Mouse (Mus musculus): Measurements from ENCODE around the gene Plvap.
"Not testable (repeated sequence)": the region's sequence is repeated elsewhere in the genome, so short reads cannot be mapped to it uniquely, and the experiment has no call there.

Plvap gene

DNA sequence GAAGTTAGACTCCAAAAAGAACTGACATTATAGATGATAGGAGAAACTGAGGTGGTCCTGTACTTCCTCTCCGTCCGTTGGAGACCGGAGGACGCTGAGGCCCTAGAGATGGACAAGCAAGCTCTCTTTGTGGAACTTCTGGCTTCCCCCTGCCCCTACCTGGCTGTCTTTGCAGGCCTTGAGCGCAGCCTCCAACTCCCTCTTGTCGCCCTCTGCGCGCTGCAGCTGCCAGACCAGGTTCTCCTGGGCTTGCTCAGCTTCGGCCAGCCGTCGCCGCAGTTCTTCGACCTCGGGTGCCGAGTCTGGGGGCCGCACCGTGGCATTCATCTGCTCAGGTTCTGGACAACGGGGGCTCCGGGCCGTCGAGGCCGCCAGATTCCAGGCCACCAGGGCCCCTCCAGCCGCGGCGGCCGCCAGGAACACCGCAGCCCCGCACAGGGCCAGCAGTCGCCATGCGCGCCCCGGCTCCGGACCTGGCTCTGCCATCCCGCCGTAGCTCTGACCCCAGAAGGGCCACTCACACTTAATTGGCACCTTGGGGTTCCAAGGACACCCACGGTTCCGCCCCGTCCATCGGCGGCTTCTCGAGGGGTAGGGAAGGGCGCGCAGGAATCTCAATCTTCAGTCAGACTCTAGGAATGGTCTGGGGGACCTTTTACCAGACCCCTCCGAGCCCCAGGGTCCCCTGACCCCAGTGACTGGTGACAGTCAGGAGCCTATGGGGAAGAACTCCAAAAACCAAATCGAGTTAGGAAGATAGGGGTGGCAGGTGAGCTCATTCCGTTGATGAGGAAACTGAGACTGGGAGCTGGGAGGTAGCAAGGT lies 13.9 kb upstream of the Plvap start, which contains the start of gene Ccdc194:
Gene Ccdc194 (minus strand): TSS at position 486 of the 825 bp plus-strand sequence.
- DNase-seq = no peak

DNA sequence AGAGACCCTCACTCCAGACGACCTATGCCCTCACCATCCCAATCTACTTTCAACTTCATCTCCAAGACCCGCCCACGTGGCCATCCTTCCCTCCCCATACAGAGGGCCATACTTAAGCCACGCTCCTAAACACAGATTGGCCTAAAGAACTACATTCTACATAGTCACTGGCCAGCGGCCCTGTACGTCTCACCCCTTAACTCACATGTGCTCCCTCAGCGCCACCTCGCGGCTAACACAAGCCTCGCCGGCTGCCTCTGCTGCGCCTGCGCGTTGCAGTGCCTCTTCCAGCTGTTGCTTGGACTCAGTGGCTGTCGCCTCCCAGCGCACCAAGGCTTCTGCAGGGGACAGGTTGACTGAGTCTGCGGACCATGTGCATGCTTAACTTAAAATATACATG lies 10.1 kb upstream of the Plvap start:
- peak; percentile 90 for DNase-seq

DNA sequence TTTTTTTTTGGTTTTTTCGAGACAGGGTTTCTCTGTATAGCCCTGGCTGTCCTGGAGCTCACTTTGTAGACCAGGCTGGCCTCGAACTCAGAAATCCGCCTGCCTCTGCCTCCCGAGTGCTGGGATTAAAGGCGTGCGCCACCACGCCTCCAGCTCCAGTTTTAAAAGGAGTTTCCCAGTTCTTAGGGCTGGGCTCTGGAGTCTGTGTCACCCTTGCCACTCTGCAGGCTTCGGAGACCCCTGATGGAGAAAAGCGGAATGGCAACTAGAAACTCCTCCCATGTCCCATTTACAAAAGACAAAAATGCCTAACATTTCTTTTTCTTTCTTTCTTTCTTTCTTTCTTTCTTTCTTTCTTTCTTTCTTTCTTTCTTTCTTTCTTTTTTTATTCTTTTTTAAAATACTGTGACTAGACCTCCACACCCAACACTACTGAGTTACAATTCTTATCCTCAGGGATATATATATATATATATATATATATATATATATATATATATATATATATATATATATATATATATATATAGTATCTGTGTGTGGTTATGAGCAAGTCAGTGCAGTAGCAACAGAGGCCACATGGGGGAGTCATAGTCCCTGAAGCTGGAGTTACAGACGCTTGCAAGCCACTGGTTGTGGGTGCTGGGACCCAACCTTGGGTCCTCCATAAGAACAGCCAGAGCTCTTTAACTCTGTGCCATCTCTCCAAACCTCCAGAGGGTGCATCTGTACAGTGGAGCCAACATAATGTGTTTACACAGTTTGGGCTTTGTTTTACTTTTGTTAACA lies 7.7 kb upstream of the Plvap start:
- DNase-seq = not testable (repeated sequence)

DNA sequence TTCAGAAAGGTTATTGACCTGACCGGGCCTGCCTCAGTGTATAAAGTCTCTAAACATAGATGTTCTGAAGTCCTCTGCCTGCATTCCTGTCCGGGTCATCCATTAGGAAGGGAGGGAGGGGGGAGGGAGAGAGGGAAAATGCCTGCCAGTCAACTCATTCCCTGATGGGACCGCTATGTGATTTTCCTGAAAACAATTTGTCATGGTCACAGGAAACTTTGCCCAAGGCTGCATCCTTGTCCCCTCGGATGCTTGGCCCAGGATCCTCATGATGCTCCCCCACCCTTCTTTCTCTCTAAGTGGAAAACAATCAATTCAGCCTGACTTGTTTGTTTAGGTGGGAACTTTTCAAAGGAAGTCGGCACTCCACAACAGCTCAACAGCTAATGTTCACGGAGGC lies 5.2 kb upstream of the Plvap start:
- DNase-seq = no peak

DNA sequence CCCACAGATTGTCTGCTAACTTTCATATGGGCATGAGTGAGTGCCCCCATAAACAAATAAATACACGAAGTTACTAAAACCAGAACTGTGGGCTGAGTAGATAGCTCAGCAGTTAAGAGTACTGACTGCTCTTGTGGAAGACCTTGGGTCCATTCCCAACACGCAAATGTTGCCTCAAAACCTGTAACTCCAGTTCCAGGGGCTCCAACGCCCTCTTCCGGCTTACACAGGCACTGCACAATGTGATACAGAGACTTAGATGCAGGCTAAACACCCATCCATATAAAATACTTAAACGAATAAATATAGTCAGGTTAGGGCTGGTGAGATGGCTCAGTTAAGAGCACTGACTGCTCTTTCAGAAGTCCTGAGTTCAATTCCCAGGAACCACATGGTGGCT lies 3.5 kb upstream of the Plvap start:
- no peak for DNase-seq

DNA sequence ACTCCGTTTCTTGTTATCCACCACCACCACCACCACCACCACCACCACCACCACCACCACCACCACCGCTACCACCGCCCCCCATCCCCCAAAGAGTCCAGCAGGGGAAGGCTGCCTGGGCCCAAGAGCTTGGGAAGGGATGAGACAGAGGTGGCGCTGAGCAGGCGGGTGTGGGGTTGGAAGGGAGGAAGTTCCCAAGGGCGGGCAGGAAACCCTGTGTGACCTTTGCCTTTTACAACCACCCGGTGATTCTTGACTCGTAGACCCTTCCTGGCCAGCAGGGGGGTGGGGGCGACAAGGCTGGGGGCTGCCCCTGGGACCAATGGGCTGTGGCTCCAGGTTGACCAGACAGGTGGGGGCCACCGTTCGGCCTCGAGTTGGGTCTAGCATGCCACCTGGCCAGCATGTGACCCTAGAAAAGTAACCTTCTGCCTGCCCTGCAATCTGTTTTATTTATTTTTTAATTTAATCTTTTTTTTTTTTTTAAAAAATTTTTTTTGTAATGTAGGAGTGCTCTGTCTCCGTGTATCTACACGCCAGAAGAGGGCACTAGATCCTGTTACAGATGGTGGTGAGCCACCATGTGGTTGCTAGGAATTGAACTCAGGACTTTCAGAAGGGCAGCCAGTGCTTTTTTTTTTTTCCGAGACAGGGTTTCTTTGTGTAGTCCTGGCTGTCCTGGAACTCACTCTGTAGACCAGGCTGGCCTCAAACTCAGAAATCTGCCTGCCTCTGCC lies 1.6 kb upstream of the Plvap start:
- DNase-seq = no peak

DNA sequence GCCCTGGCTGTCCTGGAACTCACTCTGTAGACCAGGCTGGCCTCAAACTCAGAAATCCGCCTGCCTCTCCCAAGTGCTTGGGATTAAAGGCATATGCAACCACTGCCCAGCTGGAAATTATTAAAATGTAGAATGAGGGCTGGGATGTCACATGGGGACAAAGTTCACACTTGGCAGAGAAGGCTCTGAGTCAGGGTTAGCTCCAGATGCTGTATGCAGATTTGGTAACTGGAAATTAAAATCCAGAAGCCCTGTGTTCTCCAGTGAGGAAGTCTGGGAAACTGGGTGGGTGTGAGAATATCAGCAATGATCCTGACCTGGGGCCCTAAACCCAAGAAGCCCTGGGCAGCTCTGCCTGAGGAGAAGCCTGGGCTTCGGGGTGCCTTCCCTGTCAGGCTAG lies 2.2 kb downstream of the Plvap start:
- no peak for DNase-seq

DNA sequence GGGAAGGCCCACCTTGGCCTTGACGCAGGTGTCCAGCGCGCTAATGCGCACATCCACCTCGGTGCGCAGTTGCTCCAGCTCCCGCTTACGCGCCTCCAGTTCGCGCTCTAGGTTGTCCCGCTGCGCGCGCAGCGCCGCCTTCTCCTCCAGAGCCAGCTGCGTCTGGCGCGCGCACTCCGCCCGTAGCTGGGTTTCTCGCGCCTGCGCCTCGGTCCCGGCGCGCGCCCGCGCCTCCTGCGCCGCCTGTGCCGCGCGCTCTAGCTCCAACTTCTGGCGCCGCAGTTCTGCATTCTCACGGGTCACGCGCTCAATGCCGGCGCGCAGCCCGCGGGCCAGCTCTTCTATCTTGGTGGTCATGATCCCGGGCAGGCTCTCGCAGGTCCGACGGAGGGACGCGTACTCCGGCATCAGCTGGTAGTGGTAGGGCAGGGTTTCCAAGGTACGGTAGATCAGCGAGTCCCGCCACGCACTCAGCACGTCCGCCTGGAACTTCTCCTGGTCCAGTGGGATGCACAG lies 3.9 kb downstream of the Plvap start:
- DNase-seq = peak; percentile 92

DNA sequence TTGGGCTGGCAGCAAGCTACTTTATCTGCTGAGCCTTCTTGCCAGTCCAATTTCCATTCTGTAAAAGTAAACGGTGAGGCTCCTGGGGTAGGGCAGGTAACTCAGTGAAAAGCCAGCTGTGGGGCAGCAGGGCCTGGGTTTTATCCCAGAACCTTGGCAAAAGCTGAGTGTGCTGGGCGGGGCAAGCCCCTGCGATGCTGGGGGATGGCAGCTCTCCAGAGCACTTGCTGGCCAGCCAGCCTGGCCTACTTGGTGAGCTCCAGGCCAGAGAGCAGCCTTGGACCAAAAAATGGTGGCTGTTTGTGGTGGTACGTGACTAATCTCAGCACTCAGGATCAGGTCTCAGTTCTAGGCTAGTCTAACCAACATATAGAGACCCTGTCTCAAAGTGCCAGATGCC lies 5.6 kb downstream of the Plvap start:
- no peak for DNase-seq

DNA sequence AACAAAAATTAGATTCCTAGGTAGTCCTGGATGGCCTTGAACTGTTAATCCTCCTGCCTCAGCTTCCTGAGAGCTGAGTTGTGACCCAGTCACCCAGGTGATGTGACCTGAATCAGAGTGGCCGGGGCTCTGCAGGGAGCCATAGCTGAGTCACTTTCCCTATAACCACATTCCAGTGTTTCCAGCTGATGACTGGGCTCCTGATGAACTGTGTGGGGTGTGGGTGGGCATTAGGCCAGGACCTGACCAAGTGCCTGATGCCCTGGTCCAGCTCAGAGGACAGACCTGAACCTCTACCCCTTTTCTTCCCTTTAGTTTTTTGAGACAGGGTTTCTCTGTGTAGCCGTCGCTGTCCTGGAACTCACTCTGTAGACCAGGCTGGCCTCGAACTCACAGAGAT lies 6.2 kb downstream of the Plvap start:
- no peak for DNase-seq

DNA sequence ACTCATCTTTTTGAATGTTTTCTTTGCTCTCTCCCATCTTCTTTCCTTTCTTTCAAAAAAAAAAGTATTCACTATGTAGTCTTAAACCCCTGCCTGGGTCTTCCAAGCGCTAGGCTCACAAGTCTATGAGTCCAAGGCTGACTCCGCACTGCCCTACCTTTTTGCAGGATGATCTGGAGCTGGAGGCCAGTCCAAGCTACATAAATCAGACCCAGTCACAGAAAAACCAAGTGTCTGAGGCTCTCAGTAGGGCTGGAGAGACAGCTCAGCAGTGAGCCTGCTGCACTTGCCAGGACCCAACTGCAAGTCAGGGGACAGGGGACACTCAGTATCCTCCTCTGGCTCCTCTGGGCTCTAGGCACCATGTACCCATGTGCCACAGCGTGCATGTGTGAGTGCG lies 7.2 kb downstream of the Plvap start:
- no peak for DNase-seq

DNA sequence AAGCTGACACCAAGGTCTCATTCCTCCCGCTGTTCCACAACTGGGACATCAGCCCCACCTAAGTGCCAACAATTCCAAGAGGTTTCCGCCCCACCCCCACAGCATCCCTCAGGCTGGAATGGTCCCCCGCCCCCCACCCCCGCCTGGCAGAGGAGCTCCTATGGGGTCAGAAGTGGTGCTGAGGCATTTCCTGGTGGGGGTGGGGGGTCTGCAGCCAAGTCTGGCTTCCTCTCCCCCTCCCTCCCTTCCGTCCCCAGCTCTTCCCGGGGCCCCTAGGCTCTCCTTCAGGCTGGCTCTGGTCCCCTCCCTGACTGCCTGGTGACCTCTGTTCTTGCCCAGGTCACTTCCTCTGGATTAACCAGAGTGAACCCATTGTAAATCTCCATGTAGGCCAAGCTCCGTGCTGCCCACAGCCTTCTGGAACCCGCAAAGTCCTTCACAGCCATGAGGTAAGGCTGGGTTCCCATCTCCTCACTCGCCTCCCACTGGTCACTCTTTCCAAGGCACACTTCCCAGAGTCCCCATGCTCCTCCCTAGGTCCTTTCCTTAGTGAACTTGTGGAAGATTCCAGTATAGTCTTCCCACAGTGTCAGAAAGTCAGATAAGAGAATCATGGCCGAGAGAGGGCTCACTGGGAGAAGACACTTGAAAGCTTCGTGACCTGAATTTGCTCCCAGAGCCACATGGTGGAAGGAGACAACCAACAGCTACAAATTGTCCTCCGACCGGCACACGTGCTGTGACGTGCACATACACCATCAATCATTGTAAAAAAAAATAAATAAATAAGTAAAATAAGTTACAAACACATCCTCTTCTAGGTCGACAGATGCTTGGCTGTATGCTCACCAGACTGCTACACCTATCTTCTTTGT lies 12.5 kb downstream of the Plvap start:
- DNase-seq = no peak

DNA sequence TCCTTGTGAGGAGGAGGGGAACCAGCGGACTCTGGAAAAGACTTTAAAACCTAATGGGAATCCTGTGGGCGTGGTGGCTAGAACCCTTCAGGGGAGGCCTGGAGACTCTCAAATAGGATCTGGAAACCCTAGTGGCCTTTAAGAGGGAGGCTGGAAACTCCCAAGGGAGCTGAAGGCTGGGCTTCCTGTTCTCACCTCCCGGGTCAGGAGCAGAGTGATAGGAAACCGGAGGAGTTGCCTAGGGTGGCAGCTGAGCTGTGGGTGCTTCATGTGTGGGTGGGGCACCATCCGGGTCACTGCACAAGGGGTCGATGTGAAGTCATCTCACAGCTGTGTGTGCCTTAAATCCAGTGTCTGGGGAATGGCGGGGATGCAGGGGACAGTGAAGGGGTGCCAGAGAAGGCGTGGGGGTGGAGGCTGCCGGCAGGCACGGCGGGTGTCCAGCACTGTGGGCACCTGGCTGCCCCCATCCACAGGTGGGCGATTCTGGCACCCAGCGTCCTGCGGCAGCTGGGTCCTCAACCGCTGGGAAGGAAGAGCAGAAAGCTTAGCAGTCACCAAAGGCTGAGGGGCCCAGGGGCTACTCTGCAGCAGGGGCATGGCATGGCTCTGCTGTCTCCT lies 13.6 kb downstream of the Plvap start:
- DNase-seq = no peak

DNA sequence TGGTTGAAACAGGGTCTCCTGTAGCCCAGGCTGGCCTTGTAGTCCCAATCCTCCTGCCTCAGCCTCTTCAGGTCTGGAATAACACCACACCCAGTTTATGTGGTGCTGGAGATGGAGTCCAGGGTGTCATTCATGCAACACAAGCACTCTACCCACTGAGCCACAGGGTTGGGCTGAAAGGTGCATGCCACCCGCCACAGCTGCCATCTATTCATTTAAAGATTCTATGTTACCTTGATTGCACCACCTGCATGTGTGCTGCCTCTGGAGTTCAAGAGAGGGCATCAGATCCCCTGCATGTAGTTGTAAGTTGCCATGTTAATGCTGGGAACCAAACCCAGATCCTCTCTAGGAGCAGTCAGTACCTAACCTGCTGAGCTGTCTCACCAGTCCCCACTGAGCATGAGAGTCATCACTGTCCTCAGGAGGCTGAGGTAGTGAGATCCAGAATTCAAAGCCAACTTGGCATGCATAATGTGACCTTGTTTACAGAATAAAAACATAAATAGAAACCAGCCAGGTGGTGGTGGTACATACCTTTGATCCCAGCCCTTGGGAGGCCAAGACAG lies 14.4 kb downstream of the Plvap start:
- DNase-seq = no peak

DNA sequence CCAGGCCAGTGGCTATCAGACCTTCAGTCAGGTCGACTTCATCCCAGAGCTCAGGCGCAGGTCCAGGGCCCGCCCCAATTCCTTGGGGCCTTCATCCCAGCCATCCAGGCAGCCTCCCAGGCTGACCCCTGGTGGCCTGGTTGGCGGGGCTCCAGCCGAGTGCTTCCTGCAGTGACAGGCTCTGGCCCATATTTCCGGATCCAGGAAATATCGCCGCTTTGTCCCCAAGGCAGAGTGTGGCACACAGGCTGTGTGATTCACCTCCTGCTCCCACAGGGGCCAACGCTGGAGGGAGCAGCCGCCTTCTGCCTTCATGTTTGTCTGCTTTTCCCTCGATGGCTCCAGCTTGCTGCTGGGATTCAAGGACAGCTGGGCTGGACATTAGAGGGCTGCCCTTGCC lies 15.1 kb downstream of the Plvap start:
- no peak for DNase-seq

DNA sequence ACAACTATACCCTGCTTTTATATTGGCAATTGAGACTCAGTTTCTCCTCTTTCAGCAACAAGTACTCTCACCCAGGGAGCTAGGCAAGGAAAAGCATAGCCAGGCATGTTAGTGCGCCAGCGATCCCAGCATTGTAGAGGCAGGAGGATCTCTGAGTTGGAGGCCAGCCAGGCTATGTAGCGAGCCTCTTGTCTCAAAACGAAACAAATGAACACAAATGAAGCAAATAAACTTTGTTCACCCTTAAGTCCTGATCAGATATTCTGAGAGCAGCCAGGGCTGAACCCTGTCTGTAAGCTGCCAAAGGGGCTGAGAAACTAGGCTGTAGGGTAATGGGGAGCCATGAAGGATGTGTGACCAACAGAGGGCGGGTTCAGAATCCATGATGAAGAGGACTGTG lies 15.7 kb downstream of the Plvap start:
- no peak for DNase-seq

DNA sequence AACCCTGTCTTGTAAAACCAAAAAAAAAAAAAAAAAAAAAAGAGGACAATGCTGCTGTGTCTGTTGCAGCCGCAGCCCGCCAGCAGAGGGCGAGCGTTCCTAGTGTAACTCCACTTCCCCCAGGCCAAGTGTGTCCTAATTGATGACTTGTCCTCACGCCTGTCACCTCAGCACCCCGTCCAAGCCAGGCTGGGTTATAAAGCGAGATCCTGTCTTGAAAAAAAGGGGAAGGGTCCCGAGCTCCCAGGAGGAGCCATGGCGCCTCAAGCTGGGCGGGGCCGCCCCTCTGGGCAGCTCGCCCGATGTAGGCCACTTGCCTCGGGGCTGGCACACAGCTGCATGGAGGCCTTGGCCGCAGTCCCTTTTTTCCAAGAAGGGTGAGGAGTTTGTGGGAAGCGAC lies 16.5 kb downstream of the Plvap start:
- DNase-seq = peak; percentile 78

DNA sequence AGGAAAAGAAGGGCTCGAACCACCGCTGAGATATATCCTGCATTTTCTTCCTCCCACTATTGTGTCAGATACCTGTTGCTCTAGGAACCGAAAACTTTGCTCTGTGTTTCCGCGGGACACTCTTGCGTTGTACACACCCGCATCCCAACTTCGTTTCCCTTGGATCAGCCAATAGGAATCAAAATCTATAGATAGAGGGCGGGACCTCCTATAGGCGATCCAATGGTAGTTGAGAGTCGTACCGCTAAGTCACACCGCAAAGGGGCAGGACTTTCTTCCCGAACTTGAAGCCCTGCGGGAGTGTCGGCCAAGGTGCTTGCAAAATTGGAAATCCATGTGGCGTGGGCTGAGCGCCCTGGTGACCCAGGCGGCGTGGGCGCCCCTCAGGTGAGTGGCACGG lies 23.1 kb downstream of the Plvap start:
- DNase-seq = peak; percentile 90

DNA sequence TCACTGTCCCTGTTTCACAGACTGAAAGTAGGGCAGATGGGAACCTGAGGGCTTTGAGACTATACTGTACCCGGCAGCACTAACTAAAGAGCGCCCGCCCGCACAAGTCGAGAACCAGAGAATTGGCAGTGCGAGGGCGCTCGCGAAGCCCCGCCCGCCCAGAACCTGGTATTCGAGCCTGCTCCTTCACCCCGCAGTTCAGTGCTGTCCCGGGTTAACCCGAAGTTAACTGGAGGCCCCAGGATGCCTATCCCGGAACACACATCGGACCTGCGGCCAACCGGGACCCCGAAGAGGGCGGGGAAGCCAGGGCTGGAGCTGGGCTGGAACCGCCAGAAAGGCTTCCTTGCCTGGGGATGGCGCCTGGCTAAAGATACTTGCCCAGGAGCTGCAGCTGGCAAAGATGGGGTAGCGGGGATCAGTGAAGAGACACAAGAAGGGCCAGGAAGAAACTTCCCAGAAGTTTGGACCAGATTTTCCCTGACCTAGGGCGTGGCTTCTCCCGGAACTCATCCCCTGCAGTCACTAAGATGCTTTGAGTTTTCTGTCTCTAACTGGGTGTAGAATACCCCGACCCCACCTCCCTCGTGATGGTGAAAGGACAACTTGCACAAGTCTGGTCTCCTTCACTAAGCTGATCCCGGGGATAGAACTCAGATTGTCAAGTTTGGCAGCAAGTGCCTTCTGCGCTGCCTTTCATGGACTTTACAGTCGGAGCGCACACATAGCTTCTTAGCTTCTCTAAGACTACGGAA lies 23.7 kb downstream of the Plvap start, which contains the start of gene Gtpbp3:
Gene Gtpbp3 (plus strand): TSS at position 413 of the 755 bp plus-strand sequence.
- DNase-seq = peak; percentile 87

DNA sequence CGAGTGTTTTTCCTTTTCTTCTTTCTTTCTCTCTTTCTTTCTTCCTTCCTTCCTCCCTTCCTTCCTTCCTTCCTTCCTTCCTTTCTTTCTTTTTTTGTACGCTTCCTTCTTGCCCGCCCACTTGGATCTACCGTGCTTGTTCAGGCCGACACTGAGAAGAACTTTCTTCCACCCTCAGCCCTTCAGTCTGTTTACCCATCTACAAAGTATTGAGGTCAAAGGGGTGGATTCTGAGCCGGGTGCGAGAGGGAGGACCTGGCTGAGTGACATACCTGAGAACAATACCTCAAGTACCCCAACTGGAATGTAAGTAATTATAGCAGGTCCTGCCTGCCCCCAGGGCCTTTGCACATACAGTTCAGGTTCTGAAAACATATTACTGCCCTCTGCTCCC lies 25.4 kb downstream of the Plvap start:
- DNase-seq = no peak
